Mouse (Mus musculus) embryo, embryonic 9.5 days (tissue): ENCODE data around the gene Asb10.
A peak's percentile ranks its signal among the peaks of the same experiment; 100 is the strongest.
"Not testable (repeated sequence)": the region's sequence is repeated elsewhere in the genome, so short reads cannot be mapped to it uniquely, and the experiment has no call there.

Source experiments
- DNase-seq: peaks from one replicate; pipeline ENCODE4 v3.0.0-alpha.2; 2017; ENCODE audit errors: extremely low spot score

Gene Asb10

GRCm38 (mm10) chr5:24540387-24541143 is at the start of gene Asb10:
Gene Asb10 (minus strand): TSS chr5:24540978.
- no peak for DNase-seq

GRCm38 (mm10) chr5:24589511-24590500 is 49.0 kb upstream of the Asb10 start:
- no peak for DNase-seq

GRCm38 (mm10) chr5:24587200-24587577 is 46.4 kb upstream of the Asb10 start:
- DNase-seq = no peak

- DNase-seq = peak; percentile 87
Measured at GRCm38 (mm10) chr5:24586547-24587199, 45.9 kb upstream of the Asb10 start, which contains the start of gene Chpf2. Gene Chpf2 (plus strand): TSS chr5:24586741.

GRCm38 (mm10) chr5:24586106-24586505 is 45.3 kb upstream of the Asb10 start:
- no peak for DNase-seq

GRCm38 (mm10) chr5:24578109-24578963 is 37.6 kb upstream of the Asb10 start:
- DNase-seq = no peak

GRCm38 (mm10) chr5:24577183-24577929 is 36.6 kb upstream of the Asb10 start, which contains the start of gene Abcf2:
Gene Abcf2 (minus strand): TSS chr5:24577467.
- peak; percentile 100 for DNase-seq

GRCm38 (mm10) chr5:24576801-24577182 is 36.0 kb upstream of the Asb10 start:
- DNase-seq = no peak

GRCm38 (mm10) chr5:24575948-24576347 is 35.2 kb upstream of the Asb10 start:
- DNase-seq = no peak

GRCm38 (mm10) chr5:24556709-24557108 is 15.9 kb upstream of the Asb10 start, which contains the start of gene 4931409K22Rik:
Gene 4931409K22Rik (minus strand): TSS chr5:24556809.
- no peak for DNase-seq

- DNase-seq = not testable (repeated sequence)
Measured at GRCm38 (mm10) chr5:24555335-24555734, 14.6 kb upstream of the Asb10 start.

GRCm38 (mm10) chr5:24553621-24554244 is 13.0 kb upstream of the Asb10 start:
- no peak for DNase-seq

GRCm38 (mm10) chr5:24551317-24551688 is 10.5 kb upstream of the Asb10 start:
- DNase-seq = no peak

- peak; percentile 27 for DNase-seq
Measured at GRCm38 (mm10) chr5:24550598-24551316, 10.0 kb upstream of the Asb10 start.

GRCm38 (mm10) chr5:24542643-24543042 is 1.9 kb upstream of the Asb10 start:
- DNase-seq = no peak

GRCm38 (mm10) chr5:24541144-24541569 is 379 bp upstream of the Asb10 start:
- DNase-seq = no peak

- DNase-seq = no peak
Measured at GRCm38 (mm10) chr5:24539571-24540296, 1.0 kb downstream of the Asb10 start.

GRCm38 (mm10) chr5:24537618-24538017 is 3.2 kb downstream of the Asb10 start:
- DNase-seq = no peak
